Mouse (Mus musculus) embryonic facial prominence, embryonic 13.5 days (tissue): ENCODE measurements around the gene Bnip2. TPM values are rescaled to one million over a fixed set of nuclear protein-coding genes. Genes with fewer than 3 reads are reported as not detected.

Source experiments
- ATAC-seq: fragments of 200-750 bp; cut with Nextera tagmentation; 2 replicates; pipeline ENCODE4 v1.8.0; 2017; ENCODE audit warnings: low read depth; ENCODE audit not compliant: insufficient number of reproducible peaks, insufficient read depth, low FRiP score, low TSS enrichment
- H3K27ac ChIP-seq: fragments of 300-500 bp; sonication (generic); 2 replicates; pipeline ENCODE4 v1.5.1; 2015; ENCODE audit warnings: moderate library complexity, mild to moderate bottlenecking, inconsistent platforms
- H3K27me3 ChIP-seq: fragments of 300-500 bp; sonication (generic); 2 replicates; pipeline ENCODE4 v1.6.1; 2015; ENCODE audit warnings: mild to moderate bottlenecking, inconsistent platforms
- H3K36me3 ChIP-seq: fragments of 300-500 bp; sonication (generic); 2 replicates; pipeline ENCODE4 v1.6.1; 2015; ENCODE audit warnings: mild to moderate bottlenecking, inconsistent platforms
- H3K4me1 ChIP-seq: fragments of 300-500 bp; sonication (generic); 2 replicates; pipeline ENCODE4 v1.6.1; 2015; ENCODE audit warnings: inconsistent platforms
- H3K4me2 ChIP-seq: fragments of 300-500 bp; sonication (generic); 2 replicates; pipeline ENCODE4 v1.6.1; 2015; ENCODE audit warnings: moderate library complexity, mild to moderate bottlenecking, inconsistent platforms
- H3K4me3 ChIP-seq: fragments of 300-500 bp; sonication (generic); 2 replicates; pipeline ENCODE4 v1.5.1; 2015; ENCODE audit warnings: mild to moderate bottlenecking, inconsistent platforms
- H3K9ac ChIP-seq: fragments of 300-500 bp; sonication (generic); 2 replicates; pipeline ENCODE4 v1.6.1; 2015; ENCODE audit warnings: mild to moderate bottlenecking, inconsistent platforms
- H3K9me3 ChIP-seq: fragments of 300-500 bp; sonication (generic); 2 replicates; pipeline ENCODE4 v1.6.1; 2016; ENCODE audit warnings: inconsistent platforms
- WGBS: fragments of 180-500 bp; shearing (Covaris S2); methylation state at CpG from one replicate; pipeline ENCODE4 v1.1.7; 2015; ENCODE audit warnings: mixed read lengths; 5-methylcytosine and 5-hydroxymethylcytosine counted together
- polyA plus RNA-seq: library from polyadenylated mRNA; unstranded; fragments of >200 nt; fragmentation: Nextera tagmentation; extraction: Ambion mirVana; gene quantifications from 2 replicates; pipeline ENCODE4 v1.2.1, GENCODE M21; 2015

Gene Bnip2
- polyA plus RNA-seq, 1 experiment from 2014 or later, result 103 TPM

DNA sequence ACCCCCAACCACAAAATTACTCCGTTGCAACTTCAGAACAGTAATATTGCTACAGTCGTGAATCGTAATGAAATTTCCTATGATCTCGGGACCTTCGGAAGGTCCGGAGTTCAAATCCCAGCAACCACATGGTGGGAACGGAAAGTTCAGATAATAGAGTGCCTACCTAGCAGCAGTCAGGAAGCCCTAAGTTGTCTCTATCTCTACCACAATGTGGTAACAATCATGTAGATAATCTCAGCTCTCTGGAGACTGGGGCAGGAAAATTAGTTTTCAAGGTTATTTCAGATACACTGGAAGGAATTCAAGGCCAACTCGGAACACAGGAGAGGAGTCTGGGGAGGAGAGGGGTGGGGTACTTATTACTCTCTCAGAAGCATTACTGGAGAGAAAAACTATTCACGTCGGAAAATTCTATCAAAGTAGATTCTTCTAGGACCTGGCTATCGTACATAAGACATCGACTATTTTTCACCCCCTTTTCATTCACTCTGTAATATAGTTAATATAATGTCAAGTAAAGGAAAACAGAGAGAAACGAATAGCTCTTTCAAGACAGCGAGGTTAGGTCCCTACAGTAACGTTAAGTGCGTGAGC, 462 bp upstream of the Bnip2 start:
- no peaks in the 10 kb centered on the region for H3K27me3 ChIP-seq
- no peak for ATAC-seq
- peak overlapping the region; percentile 96; the same call in 1 of the 2 replicates for H3K27ac ChIP-seq
- 30% methylated on average over 16 of the region's 16 CpGs for WGBS
- H3K4me1 ChIP-seq, result peaks cover 33% of the 10 kb centered on the region
- H3K9ac ChIP-seq, result peak overlapping the region; percentile 99
- peak overlapping the region; percentile 60 for H3K4me2 ChIP-seq
- peak overlapping the region; percentile 99 for H3K4me3 ChIP-seq
- H3K9me3 ChIP-seq, result no peaks in the 10 kb centered on the region
- H3K36me3 ChIP-seq, result peaks cover 13% of the 10 kb centered on the region

DNA sequence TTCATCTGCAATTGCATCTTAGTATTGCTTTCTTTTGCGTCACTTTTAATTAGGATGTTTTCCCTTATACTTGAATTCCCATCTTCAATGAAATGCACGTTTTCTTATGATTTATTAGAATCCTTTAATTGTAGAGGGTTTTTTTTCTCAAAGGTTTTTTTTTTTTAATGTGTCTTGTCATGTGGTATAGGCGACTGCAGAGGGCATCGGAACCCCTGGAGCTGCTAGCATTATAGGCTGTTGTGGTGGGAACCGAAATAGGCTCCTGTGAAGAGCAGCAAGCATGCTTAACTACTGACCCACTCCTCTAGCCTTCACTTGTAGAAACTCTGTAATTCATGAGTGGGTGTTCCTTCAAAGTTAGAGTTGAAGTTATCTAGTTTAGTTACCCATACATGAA, 1.1 kb downstream of the Bnip2 start:
- H3K9ac ChIP-seq, result peak overlapping the region; percentile 99
- peaks cover 22% of the 10 kb centered on the region for H3K36me3 ChIP-seq
- H3K27me3 ChIP-seq, result no peaks in the 10 kb centered on the region
- H3K9me3 ChIP-seq, result no peaks in the 10 kb centered on the region
- peak overlapping the region; percentile 60 for H3K4me2 ChIP-seq
- peak overlapping the region; percentile 99 for H3K4me3 ChIP-seq
- ATAC-seq, result no peak
- H3K27ac ChIP-seq, result peak overlapping the region; percentile 96; the same call in 1 of the 2 replicates
- 11% methylated on average over 5 of the region's 5 CpGs for WGBS
- H3K4me1 ChIP-seq, result peaks cover 33% of the 10 kb centered on the region

DNA sequence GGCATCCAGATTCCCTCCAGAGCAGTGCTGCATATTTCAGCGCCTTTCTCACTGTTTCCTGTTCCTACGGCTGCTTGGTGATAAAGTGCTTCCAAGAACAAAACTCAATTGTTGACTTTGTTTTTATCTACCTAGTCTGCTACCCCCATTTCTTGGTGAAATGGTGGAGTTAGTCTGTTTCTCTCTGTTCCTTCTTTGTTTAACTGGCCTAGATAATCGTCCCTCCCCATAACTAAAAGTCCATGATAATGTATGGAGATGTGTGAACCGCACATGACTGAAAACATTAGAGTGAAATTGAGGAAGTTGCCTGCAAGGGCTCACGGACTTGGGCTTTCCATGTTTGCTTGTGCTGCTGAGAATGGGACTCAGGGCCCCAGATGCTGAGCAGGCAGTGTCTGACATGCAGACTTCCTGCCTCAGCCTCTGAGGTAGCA, 3.6 kb downstream of the Bnip2 start:
- Histone ChIP-seq H3K27me3 (no peaks in the 10 kb centered on the region), H3K4me1 (peaks cover 31% of the 10 kb centered on the region), H3K4me2 (no peak overlapping the region), H3K27ac (no peak overlapping the region), H3K4me3 (no peak overlapping the region), H3K9ac (0 out of 2 replicates have a peak overlapping the region, but pooled peaks have one; percentile 8), H3K36me3 (peaks cover 43% of the 10 kb centered on the region), H3K9me3 (no peaks in the 10 kb centered on the region)
- no peak for ATAC-seq
- 79% methylated on average over 5 of the region's 5 CpGs for WGBS

DNA sequence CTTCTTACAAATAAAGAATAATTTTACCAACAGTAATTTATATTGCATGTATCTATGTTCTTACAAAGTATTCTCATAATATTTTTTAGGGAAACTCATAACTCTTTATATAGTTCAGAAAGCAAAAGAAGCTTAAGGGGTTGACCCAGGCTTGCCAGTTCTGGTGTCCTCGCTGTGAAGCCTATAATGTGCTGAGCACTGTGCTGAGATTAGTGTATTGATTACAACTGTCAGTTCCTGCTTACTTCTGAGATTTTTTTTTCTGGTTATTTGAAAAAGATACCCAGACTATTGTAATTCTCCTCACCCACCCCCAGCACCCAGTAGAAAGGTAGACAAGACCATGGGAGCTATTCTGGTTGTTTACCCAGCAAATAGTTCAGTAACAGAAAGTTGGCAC, 4.2 kb downstream of the Bnip2 start:
- H3K9me3 ChIP-seq, result no peaks in the 10 kb centered on the region
- 73% methylated on average over 1 of the region's 1 CpGs for WGBS
- H3K36me3 ChIP-seq, result peaks cover 49% of the 10 kb centered on the region
- H3K27me3 ChIP-seq, result no peaks in the 10 kb centered on the region
- H3K27ac ChIP-seq, result no peak overlapping the region
- H3K4me1 ChIP-seq, result peaks cover 28% of the 10 kb centered on the region
- no peak overlapping the region for H3K4me3 ChIP-seq
- no peak overlapping the region for H3K9ac ChIP-seq
- no peak for ATAC-seq
- H3K4me2 ChIP-seq, result no peak overlapping the region

DNA sequence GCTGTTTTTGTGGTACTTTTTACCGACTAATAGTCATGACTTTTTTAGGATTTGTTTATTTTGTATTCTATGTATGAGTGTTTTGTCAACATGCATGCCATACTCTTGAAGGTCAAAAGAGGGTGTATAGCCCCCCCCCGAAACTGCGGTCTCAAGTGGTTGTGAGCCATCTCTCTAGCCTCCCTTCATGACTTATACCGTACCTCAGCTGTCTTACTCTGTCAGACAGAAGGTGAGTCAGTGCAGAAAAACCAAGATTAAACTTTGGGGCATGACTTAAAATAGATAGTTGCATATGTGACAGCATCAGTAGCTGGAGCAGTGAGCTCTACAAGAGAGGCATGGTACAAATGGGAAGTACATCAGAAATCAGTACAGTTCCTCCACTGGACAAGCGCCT, 5.3 kb downstream of the Bnip2 start:
- no peak overlapping the region for H3K4me3 ChIP-seq
- peaks cover 59% of the 10 kb centered on the region for H3K36me3 ChIP-seq
- WGBS, result 92% methylated on average over 5 of the region's 5 CpGs

DNA sequence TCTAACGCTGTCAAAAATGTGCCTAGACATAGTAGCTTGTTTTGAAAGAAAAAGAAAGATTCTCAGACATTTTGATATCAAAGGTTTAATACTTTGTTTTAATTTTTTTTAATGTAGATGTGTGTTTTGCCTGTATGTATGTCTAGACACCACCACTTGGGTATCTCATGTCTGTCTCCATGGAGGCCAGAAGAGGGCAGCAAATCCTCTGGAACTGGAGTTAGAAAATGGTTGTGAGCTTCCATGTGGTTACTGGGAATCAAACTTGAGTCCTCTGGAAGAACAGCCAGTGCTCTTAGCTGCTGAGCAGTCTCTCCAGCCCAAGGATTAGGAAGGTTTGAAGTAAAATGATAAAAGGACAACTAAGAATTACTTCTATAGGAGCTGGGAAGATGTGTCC, 10.1 kb downstream of the Bnip2 start:
- Histone ChIP-seq H3K4me1 (no peaks in the 10 kb centered on the region), H3K36me3 (peaks cover 91% of the 10 kb centered on the region), H3K9me3 (no peaks in the 10 kb centered on the region), H3K27ac (no peak overlapping the region), H3K4me3 (no peak overlapping the region), H3K9ac (no peak overlapping the region), H3K4me2 (no peak overlapping the region), H3K27me3 (no peaks in the 10 kb centered on the region)
- 74% methylated on average over 1 of the region's 1 CpGs for WGBS
- ATAC-seq, result no peak

More for the DNA sequence above, 5.3 kb downstream of the Bnip2 start:
- no peak overlapping the region for H3K27ac ChIP-seq
- H3K27me3 ChIP-seq, result no peaks in the 10 kb centered on the region
- peaks cover 23% of the 10 kb centered on the region for H3K4me1 ChIP-seq
- no peak overlapping the region for H3K4me2 ChIP-seq
- no peak overlapping the region for H3K9ac ChIP-seq
- H3K9me3 ChIP-seq, result no peaks in the 10 kb centered on the region
- ATAC-seq, result no peak

DNA sequence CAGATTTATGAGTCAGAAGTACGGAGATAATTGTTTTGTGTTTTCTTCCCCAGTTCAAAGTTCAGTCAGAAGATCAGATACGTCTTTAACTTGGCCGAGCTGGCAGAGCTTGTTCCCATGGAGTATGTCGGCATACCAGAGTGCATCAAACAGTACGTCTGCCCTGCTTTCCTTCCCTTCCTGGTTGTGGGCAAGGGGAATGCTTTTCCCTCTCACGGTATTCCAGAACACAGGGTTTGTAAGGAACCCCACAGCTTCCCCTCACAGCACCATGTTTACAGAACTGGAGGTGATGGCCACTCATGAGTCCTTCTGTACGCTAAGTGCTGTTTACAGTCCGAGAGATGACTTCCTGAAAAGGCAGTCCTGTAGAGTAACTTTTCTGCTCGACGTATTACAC, 14.2 kb downstream of the Bnip2 start:
- WGBS, result 78% methylated on average over 10 of the region's 10 CpGs
- H3K9ac ChIP-seq, result no peak overlapping the region
- ATAC-seq, result no peak
- no peaks in the 10 kb centered on the region for H3K27me3 ChIP-seq
- no peak overlapping the region for H3K4me2 ChIP-seq
- peaks cover 86% of the 10 kb centered on the region for H3K36me3 ChIP-seq
- H3K4me3 ChIP-seq, result no peak overlapping the region
- no peaks in the 10 kb centered on the region for H3K4me1 ChIP-seq
- H3K9me3 ChIP-seq, result no peaks in the 10 kb centered on the region
- no peak overlapping the region for H3K27ac ChIP-seq

DNA sequence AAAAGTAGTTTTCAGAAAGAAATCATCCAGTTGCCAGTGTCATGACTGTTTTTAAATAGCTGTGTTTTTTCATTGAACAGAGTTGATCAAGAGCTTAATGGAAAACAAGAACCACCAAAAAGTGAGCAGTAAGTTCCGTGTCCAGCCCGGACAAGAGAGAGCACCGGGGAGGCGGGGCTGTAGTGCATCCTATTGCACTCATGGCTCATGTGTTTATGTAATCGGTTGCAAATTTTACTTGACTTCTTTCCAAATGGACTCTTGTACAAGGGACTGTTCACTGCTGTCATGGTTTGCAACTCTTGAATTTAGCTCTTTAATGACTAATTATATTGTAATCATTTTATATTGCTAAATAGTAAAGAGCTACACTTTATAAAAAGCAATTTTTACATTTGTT, 17.7 kb downstream of the Bnip2 start:
- no peak overlapping the region for H3K9ac ChIP-seq
- no peaks in the 10 kb centered on the region for H3K9me3 ChIP-seq
- H3K4me2 ChIP-seq, result no peak overlapping the region
- H3K27me3 ChIP-seq, result no peaks in the 10 kb centered on the region
- H3K27ac ChIP-seq, result no peak overlapping the region
- 90% methylated on average over 5 of the region's 5 CpGs for WGBS
- H3K36me3 ChIP-seq, result peaks cover 72% of the 10 kb centered on the region
- H3K4me1 ChIP-seq, result no peaks in the 10 kb centered on the region
- no peak overlapping the region for H3K4me3 ChIP-seq
- ATAC-seq, result no peak

DNA sequence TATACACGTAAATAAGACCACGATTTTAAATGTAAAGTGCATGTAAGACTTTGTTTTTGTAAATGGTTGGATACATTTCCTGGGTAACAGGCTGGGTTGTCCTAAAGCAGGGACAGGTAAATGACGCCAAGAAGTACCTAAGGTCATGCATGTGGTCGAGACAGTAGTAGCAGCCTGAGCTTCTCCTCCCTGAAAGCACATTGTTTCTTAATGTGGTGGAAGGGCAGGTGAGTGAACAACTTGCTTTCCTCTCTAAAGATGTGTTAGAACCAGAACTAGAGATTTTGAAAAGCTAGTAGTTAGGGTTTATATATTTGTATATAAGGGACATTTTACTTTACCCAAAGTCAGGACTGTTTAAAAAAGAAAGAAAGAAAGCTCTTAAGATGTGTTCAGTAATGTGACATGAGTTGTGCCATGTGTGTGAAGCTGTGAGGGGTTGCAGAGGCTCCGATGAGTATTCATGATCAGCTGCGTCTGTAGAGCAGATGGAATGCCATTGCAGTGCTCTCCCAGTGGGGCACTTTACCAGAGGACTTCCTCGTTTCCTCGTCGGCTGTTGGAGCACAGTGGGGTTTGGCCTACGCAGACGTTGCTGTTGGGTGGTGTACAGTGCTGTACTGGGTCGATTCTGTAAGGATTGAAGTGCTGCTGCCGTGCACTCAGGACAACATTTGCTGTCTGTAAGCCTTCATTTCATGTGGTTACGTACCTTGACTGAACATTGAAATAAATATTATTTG, 18.4 kb downstream of the Bnip2 start:
- peaks cover 65% of the 10 kb centered on the region for H3K36me3 ChIP-seq
- H3K4me3 ChIP-seq, result no peak overlapping the region
- no peaks in the 10 kb centered on the region for H3K9me3 ChIP-seq
- no peak overlapping the region for H3K9ac ChIP-seq
- H3K27ac ChIP-seq, result no peak overlapping the region
- H3K4me1 ChIP-seq, result no peaks in the 10 kb centered on the region
- H3K4me2 ChIP-seq, result no peak overlapping the region
- ATAC-seq, result no peak
- WGBS, result 88% methylated on average over 14 of the region's 14 CpGs
- H3K27me3 ChIP-seq, result no peaks in the 10 kb centered on the region

DNA sequence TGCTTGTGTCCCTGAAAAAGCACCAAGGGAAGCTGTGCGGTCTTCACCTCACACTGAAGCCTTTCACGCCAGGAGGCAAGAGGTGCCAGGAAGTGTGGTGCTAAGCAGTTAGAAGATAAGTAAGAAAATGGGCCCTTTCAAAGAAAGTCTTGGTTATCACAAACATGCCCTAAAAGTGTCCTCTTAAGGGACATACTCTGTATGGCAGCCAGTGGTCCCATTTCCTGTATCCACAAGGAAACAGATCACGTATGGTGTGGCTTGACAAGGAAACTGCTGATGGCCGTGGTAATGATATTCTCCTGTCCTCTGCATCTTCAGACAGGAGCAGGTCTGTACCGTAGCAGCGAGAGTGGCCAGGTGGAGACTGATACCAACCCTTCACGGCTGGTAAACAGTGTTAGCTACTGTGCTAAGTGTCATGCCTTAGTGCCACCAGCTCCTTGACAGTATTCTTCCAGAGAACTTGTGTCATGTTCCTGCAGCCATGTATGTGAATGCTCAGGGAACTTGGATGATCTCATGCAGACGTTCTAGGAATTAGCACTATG, 20.6 kb downstream of the Bnip2 start:
- Histone ChIP-seq H3K4me1 (peaks cover 9% of the 10 kb centered on the region), H3K9me3 (no peaks in the 10 kb centered on the region), H3K9ac (no peak overlapping the region), H3K27me3 (no peaks in the 10 kb centered on the region), H3K4me3 (no peak overlapping the region), H3K27ac (no peak overlapping the region), H3K36me3 (peaks cover 47% of the 10 kb centered on the region), H3K4me2 (no peak overlapping the region)
- WGBS, result 87% methylated on average over 8 of the region's 8 CpGs
- no peak for ATAC-seq

DNA sequence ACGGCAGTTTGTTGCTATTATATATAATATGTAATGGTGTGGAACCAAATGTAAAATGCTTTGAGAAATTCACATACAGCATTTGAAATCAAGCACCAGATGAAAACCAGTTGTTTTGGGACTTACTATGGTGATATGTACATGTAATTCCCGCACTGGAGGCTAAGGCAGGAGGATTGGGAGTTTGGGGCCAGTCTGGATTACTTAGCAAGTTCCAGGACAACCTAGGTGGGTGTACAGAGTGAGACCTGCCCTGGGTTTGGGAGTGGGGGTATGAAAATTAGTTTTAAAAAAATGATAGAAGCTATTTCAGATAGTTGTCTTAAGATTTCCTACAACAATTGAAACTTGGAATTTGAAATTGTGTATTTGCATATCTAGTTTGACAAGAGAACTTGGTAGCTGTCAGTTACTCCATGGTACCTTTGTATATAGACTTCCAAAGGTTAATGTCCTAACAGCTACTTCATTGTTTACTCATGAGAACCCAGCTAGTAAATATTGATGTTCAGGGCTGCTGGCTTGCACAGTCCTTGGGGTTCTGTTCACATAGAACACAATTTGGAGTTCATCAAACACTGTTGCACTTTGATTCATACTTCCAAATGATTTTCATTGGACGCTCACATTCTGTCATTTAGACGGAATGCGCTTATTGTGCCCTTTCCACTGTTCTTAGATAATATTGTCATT, 21.7 kb downstream of the Bnip2 start:
- H3K27ac ChIP-seq, result no peak overlapping the region
- WGBS, result 92% methylated on average over 5 of the region's 5 CpGs
- no peak overlapping the region for H3K9ac ChIP-seq

More for the DNA sequence above, 21.7 kb downstream of the Bnip2 start:
- ATAC-seq, result no peak
- Histone ChIP-seq H3K4me1 (peaks cover 9% of the 10 kb centered on the region), H3K36me3 (peaks cover 40% of the 10 kb centered on the region), H3K27me3 (no peaks in the 10 kb centered on the region), H3K9me3 (no peaks in the 10 kb centered on the region), H3K4me3 (no peak overlapping the region), H3K4me2 (no peak overlapping the region)
